Comparison of ENCODE assay signal across 16 mouse cellular contexts in genomic region chr11:75204472-75204871, GRCm38 (mm10). TPM values are rescaled to one million over a fixed set of nuclear protein-coding genes. Genes with fewer than 3 reads are reported as not detected.
A peak's percentile ranks its signal among the peaks of the same experiment; 100 is the strongest.
DNase-seq lines count a peak whose midpoint lies in the region; ATAC-seq and TF ChIP-seq lines count a peak whose summit lies in the region.
"Had no signal": no experiment of that assay in that cellular context is flagged by ENCODE, and none has a peak within 500 bp of the region (broad histone marks: within the 10 kb centered on the region; RNA-seq: fewer than 3 reads in every experiment).

No protein-coding gene starts in this region.

- no peak overlapping the region for H3K4me3 ChIP-seq in heart, embryonic 15.5 days
- H3K4me3 ChIP-seq in intestine, postnatal 0 days (ENCODE audit: low read depth, low read length), result no peak overlapping the region
- H3K4me3 ChIP-seq: limb, embryonic 12.5 days; neural tube, embryonic 15.5 days had no signal

- H3K9me3 ChIP-seq in heart, embryonic 15.5 days (replicated peaks), result no peaks in the 10 kb centered on the region
- H3K9me3 ChIP-seq in intestine, postnatal 0 days (ENCODE audit: control insufficient read depth), result no peaks in the 10 kb centered on the region
- H3K9me3 ChIP-seq: limb, embryonic 12.5 days; neural tube, embryonic 15.5 days had no signal

- WGBS in heart, embryonic 15.5 days, result 49% methylated on average over 9 of the region's 9 CpGs
- WGBS in intestine, postnatal 0 days, result 64% methylated on average over 9 of the region's 9 CpGs

- H3K4me1 ChIP-seq in heart, embryonic 15.5 days (replicated peaks), result peaks cover 57% of the 10 kb centered on the region
- H3K4me1 ChIP-seq in intestine, postnatal 0 days (replicated peaks; ENCODE audit: control insufficient read depth, insufficient read depth, low read length), result no peaks in the 10 kb centered on the region; the same call in 1 of the 2 replicates

- H3K36me3 ChIP-seq in heart, embryonic 15.5 days, result no peaks in the 10 kb centered on the region
- H3K36me3 ChIP-seq in intestine, postnatal 0 days (ENCODE audit: control insufficient read depth, insufficient read depth), result no peaks in the 10 kb centered on the region
- H3K36me3 ChIP-seq: limb, embryonic 12.5 days; neural tube, embryonic 15.5 days had no signal

- no peak overlapping the region for H3K9ac ChIP-seq in heart, embryonic 15.5 days
- no peak overlapping the region for H3K9ac ChIP-seq in intestine, postnatal 0 days (ENCODE audit: low read depth, low read length)
- H3K9ac ChIP-seq: forebrain, postnatal 0 days; hindbrain, embryonic 14.5 days; limb, embryonic 12.5 days; neural tube, embryonic 15.5 days had no signal

- no peak for DNase-seq in heart, adult 11 months
- DNase-seq in thymus, postnatal 14 days, result peak; percentile 21
- no peak for DNase-seq in thymus, postnatal 0 days (ENCODE audit: low spot score)
- DNase-seq: adrenal gland, adult 8-10 months; forebrain, postnatal 0 days; gastrocnemius, postnatal 10 days; kidney, adult 2 months; layer of hippocampus, adult 9-11 months; lung, adult 18-20 months had no signal

- H3K27ac ChIP-seq in heart, embryonic 15.5 days, result peak overlapping the region; percentile 51
- no peak overlapping the region for H3K27ac ChIP-seq in intestine, postnatal 0 days (ENCODE audit: low read depth, low read length)
- H3K27ac ChIP-seq: hindbrain, embryonic 14.5 days; limb, embryonic 12.5 days; neural tube, embryonic 15.5 days had no signal

- ATAC-seq in heart, embryonic 15.5 days (replicated peaks; ENCODE audit: insufficient number of reproducible peaks, insufficient read depth, low FRiP score, low read depth), result no peak
- peak; percentile 32; the same call in 1 of the 2 replicates for ATAC-seq in megakaryocyte progenitor cell, adult 5-6 weeks (replicated peaks; ENCODE audit: poor library complexity)
- ATAC-seq in erythroblast, adult 5-6 weeks (replicated peaks; ENCODE audit: low FRiP score, poor library complexity, severe bottlenecking), result no peak
- ATAC-seq in intestine, postnatal 0 days, result no peak
- ATAC-seq: forebrain, postnatal 0 days had no signal

- H3K27me3 ChIP-seq in heart, embryonic 15.5 days, result no peaks in the 10 kb centered on the region
- H3K27me3 ChIP-seq in intestine, postnatal 0 days (replicated peaks; ENCODE audit: control insufficient read depth, insufficient read depth, low read length), result no peaks in the 10 kb centered on the region
- H3K27me3 ChIP-seq: neural tube, embryonic 15.5 days had no signal

- TF ChIP-seq CTCF in intestine, postnatal 0 days (IDR thresholded peaks at IDR 0.05; ENCODE audit: low read depth), result no peak

- no peak overlapping the region for H3K4me2 ChIP-seq in heart, embryonic 15.5 days
- H3K4me2 ChIP-seq in intestine, postnatal 0 days (replicated peaks; ENCODE audit: low read depth), result no peak overlapping the region
- H3K4me2 ChIP-seq: hindbrain, embryonic 14.5 days; limb, embryonic 12.5 days; neural tube, embryonic 15.5 days had no signal

RNA-seq across cellular contexts. Expression of gene Rtn4rl1, which starts 10.9 kb away (rescaled TPM):
- polyA plus RNA-seq in heart, embryonic 15.5 days (2015; fragmentation: Nextera tagmentation; extraction: Ambion mirVana), result 12.4 and 13.1 TPM in 2 replicates
- polyA plus RNA-seq in thymus, postnatal 0 days (2015; fragmentation: Nextera tagmentation; extraction: Ambion mirVana), result 7.8 and 8.1 TPM in 2 replicates
- 0.49 and 1.1 TPM in 2 replicates for total RNA-seq in megakaryocyte progenitor cell, adult 5-6 weeks (2015)
- 0.20 and 0.42 TPM in 2 replicates for total RNA-seq in megakaryocyte progenitor cell, adult 5-6 weeks (2017)
- total RNA-seq in erythroblast, adult 5-6 weeks (2015; ENCODE audit: low replicate concordance), result not detected in 2 replicates
- total RNA-seq in erythroblast, adult 5-6 weeks (2017; ENCODE audit: low replicate concordance), result not detected in 2 replicates
- 1.5 and 1.8 TPM in 2 replicates for polyA plus RNA-seq in intestine, postnatal 0 days (2015; fragmentation: Nextera tagmentation; extraction: Ambion mirVana)

RNA-seq across cellular contexts. Expression of gene Dph1, which starts 13.4 kb away (rescaled TPM):
- polyA plus RNA-seq in heart, embryonic 15.5 days (2015; fragmentation: Nextera tagmentation; extraction: Ambion mirVana), result 17.2 and 20.5 TPM in 2 replicates
- 14.0 and 14.1 TPM in 2 replicates for polyA plus RNA-seq in thymus, postnatal 0 days (2015; fragmentation: Nextera tagmentation; extraction: Ambion mirVana)
- 3.3 and 7.4 TPM in 2 replicates for total RNA-seq in megakaryocyte progenitor cell, adult 5-6 weeks (2015)
- total RNA-seq in megakaryocyte progenitor cell, adult 5-6 weeks (2017), result 9.2 and 9.5 TPM in 2 replicates
- total RNA-seq in erythroblast, adult 5-6 weeks (2015; ENCODE audit: low replicate concordance), result 0.58 and 4.2 TPM in 2 replicates
- 3.6 and 4.5 TPM in 2 replicates for total RNA-seq in erythroblast, adult 5-6 weeks (2017; ENCODE audit: low replicate concordance)
- 11.3 and 12.3 TPM in 2 replicates for polyA plus RNA-seq in intestine, postnatal 0 days (2015; fragmentation: Nextera tagmentation; extraction: Ambion mirVana)

RNA-seq across cellular contexts. Expression of gene Ovca2, which starts 25.8 kb away (rescaled TPM):
- 14.4 and 17.5 TPM in 2 replicates for polyA plus RNA-seq in heart, embryonic 15.5 days (2015; fragmentation: Nextera tagmentation; extraction: Ambion mirVana)
- polyA plus RNA-seq in thymus, postnatal 0 days (2015; fragmentation: Nextera tagmentation; extraction: Ambion mirVana), result 34.2 and 37.7 TPM in 2 replicates
- 20.8 and 26.3 TPM in 2 replicates for total RNA-seq in megakaryocyte progenitor cell, adult 5-6 weeks (2015)
- 14.5 and 16.5 TPM in 2 replicates for total RNA-seq in megakaryocyte progenitor cell, adult 5-6 weeks (2017)
- total RNA-seq in erythroblast, adult 5-6 weeks (2015; ENCODE audit: low replicate concordance), result 1.9 and 6.7 TPM in 2 replicates
- total RNA-seq in erythroblast, adult 5-6 weeks (2017; ENCODE audit: low replicate concordance), result 4.6 and 5.7 TPM in 2 replicates
- 21.6 and 22.4 TPM in 2 replicates for polyA plus RNA-seq in intestine, postnatal 0 days (2015; fragmentation: Nextera tagmentation; extraction: Ambion mirVana)

RNA-seq across cellular contexts. Expression of gene Hic1, which starts 35.2 kb away (rescaled TPM):
- polyA plus RNA-seq in heart, embryonic 15.5 days (2015; fragmentation: Nextera tagmentation; extraction: Ambion mirVana), result 11.0 and 18.0 TPM in 2 replicates
- polyA plus RNA-seq in thymus, postnatal 0 days (2015; fragmentation: Nextera tagmentation; extraction: Ambion mirVana), result 8.3 and 11.0 TPM in 2 replicates
- total RNA-seq in megakaryocyte progenitor cell, adult 5-6 weeks (2015), result 0.02 TPM in 1 of 2 replicates, not detected in the other
- not detected in 2 replicates for total RNA-seq in megakaryocyte progenitor cell, adult 5-6 weeks (2017)
- not detected in 2 replicates for total RNA-seq in erythroblast, adult 5-6 weeks (2015; ENCODE audit: low replicate concordance)
- total RNA-seq in erythroblast, adult 5-6 weeks (2017; ENCODE audit: low replicate concordance), result not detected in 2 replicates
- 8.6 and 8.8 TPM in 2 replicates for polyA plus RNA-seq in intestine, postnatal 0 days (2015; fragmentation: Nextera tagmentation; extraction: Ambion mirVana)
